Mouse (Mus musculus): ENCODE results near the gene Adgrl3. TPM values are rescaled to one million over a fixed set of nuclear protein-coding genes. Genes with fewer than 3 reads are reported as not detected.
A peak's percentile ranks its signal among the peaks of the same experiment; 100 is the strongest.

Gene Adgrl3
- polyA plus RNA-seq, 1 experiment from 2014 or later = 31.7 TPM

DNA sequence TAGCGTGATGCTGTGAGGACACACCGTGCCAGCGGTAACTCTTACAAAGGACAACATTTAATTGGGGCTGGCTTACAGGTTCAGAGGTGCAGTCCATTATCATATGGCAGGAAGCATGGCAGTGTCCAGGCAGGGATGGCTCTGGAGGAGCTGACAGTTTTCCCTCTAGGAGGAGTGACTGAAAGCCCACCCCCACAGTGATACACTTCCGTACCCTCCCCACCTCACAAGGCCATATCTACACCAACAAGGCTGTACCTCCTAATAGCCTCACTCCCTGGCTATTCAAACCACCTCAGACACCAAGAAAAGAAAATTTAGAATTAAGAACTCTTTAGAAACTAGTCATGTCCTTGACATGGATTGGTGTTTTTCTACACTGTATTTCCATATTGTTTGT lies 583.0 kb downstream of the Adgrl3 start:
- H3K9me3 ChIP-seq (replicated peaks) = no peaks in the 10 kb centered on the region
- H3K27me3 ChIP-seq = no peaks in the 10 kb centered on the region
- H3K9ac ChIP-seq = no peak overlapping the region
- H3K4me1 ChIP-seq = no peaks in the 10 kb centered on the region
- H3K27ac ChIP-seq = no peak overlapping the region
- no peaks in the 10 kb centered on the region for H3K36me3 ChIP-seq (ENCODE audit: poor library complexity, severe bottlenecking)
- no peak overlapping the region for H3K4me2 ChIP-seq
- no peak overlapping the region for H3K4me3 ChIP-seq
- WGBS = 57% methylated on average over 4 of the region's 4 CpGs
- ATAC-seq = no peak; the same call in 1 of the 2 replicates

- Histone ChIP-seq H3K27me3 (no peaks in the 10 kb centered on the region), H3K9ac (no peak overlapping the region), H3K9me3 (replicated peaks) (no peaks in the 10 kb centered on the region), H3K4me2 (no peak overlapping the region), H3K36me3 (ENCODE audit: poor library complexity, severe bottlenecking) (no peaks in the 10 kb centered on the region), H3K27ac (no peak overlapping the region), H3K4me3 (no peak overlapping the region), H3K4me1 (no peaks in the 10 kb centered on the region)
- ATAC-seq = no peak
- 87% methylated on average over 1 of the region's 1 CpGs for WGBS
Measured at GRCm38 (mm10) chr5:81605646-81606045, 585.7 kb downstream of the Adgrl3 start.

- Histone ChIP-seq H3K4me2 (no peak overlapping the region), H3K9me3 (replicated peaks) (no peaks in the 10 kb centered on the region), H3K4me1 (no peaks in the 10 kb centered on the region), H3K27ac (no peak overlapping the region), H3K9ac (no peak overlapping the region), H3K36me3 (ENCODE audit: poor library complexity, severe bottlenecking) (no peaks in the 10 kb centered on the region), H3K4me3 (no peak overlapping the region), H3K27me3 (no peaks in the 10 kb centered on the region)
- no peak for ATAC-seq
- 77% methylated on average over 5 of the region's 5 CpGs for WGBS
Measured at GRCm38 (mm10) chr5:81610223-81610622, 590.3 kb downstream of the Adgrl3 start.

- no peaks in the 10 kb centered on the region for H3K36me3 ChIP-seq (ENCODE audit: poor library complexity, severe bottlenecking)
- no peak overlapping the region for H3K27ac ChIP-seq
- no peak for ATAC-seq
Measured at GRCm38 (mm10) chr5:81614674-81615073, 594.7 kb downstream of the Adgrl3 start.

GRCm38 (mm10) chr5:81621106-81621505 lies 601.2 kb downstream of the Adgrl3 start:
- Histone ChIP-seq H3K4me1 (no peaks in the 10 kb centered on the region), H3K9me3 (replicated peaks) (no peaks in the 10 kb centered on the region), H3K27me3 (no peaks in the 10 kb centered on the region), H3K36me3 (ENCODE audit: poor library complexity, severe bottlenecking) (no peaks in the 10 kb centered on the region), H3K4me3 (no peak overlapping the region), H3K4me2 (no peak overlapping the region), H3K27ac (no peak overlapping the region), H3K9ac (no peak overlapping the region)
- no peak for ATAC-seq
- WGBS = 90% methylated on average over 5 of the region's 5 CpGs

More at GRCm38 (mm10) chr5:81614674-81615073, 594.7 kb downstream of the Adgrl3 start:
- no peak overlapping the region for H3K9ac ChIP-seq
- no peaks in the 10 kb centered on the region for H3K4me1 ChIP-seq
- no peaks in the 10 kb centered on the region for H3K9me3 ChIP-seq (replicated peaks)
- no peak overlapping the region for H3K4me2 ChIP-seq
- H3K27me3 ChIP-seq = no peaks in the 10 kb centered on the region
- no peak overlapping the region for H3K4me3 ChIP-seq
- WGBS = 85% methylated on average over 4 of the region's 4 CpGs

DNA sequence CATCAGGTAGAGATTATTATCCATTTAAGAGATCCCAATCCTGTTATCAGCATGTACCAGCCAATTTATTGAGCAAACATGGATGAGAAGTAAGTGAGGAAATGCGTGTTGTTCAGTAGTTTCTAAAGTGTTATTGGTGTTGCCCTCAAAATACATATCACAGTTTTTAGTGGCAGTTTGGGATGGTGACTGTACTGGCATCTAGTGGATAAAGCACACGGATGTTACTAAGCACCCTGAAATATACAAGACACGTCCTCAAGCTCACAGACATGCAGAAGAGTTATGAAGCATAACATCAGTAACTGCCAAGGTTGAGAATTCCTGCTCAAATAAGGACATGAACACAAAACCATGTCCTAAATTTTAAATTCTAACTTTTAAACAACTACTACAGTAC lies 601.8 kb downstream of the Adgrl3 start:
- Histone ChIP-seq H3K36me3 (ENCODE audit: poor library complexity, severe bottlenecking) (no peaks in the 10 kb centered on the region), H3K27me3 (no peaks in the 10 kb centered on the region), H3K9me3 (replicated peaks) (no peaks in the 10 kb centered on the region), H3K4me3 (no peak overlapping the region), H3K9ac (no peak overlapping the region), H3K4me2 (no peak overlapping the region), H3K27ac (no peak overlapping the region), H3K4me1 (no peaks in the 10 kb centered on the region)
- 83% methylated on average over 3 of the region's 3 CpGs for WGBS
- no peak for ATAC-seq

DNA sequence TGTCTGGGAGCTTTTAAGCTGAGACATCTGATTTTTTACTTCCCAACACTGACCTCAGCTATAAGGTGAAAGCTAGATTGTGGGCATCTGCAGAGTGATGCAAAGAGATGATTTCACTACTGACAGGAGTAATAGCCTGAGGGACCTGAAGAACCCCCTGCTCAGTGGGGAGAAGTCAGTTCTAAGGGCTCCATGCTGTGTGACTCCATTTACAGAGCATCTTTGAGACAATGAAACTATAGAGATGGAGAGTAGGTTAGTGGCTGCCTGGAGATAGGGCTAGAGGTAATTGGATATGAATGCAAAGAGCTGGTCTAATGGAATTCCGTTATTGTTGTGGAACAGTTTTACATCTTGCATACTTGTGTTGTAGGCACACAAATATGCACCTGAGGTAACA lies 603.9 kb downstream of the Adgrl3 start:
- Histone ChIP-seq H3K9ac (no peak overlapping the region), H3K36me3 (ENCODE audit: poor library complexity, severe bottlenecking) (no peaks in the 10 kb centered on the region), H3K9me3 (replicated peaks) (no peaks in the 10 kb centered on the region), H3K4me1 (no peaks in the 10 kb centered on the region), H3K4me2 (no peak overlapping the region), H3K4me3 (no peak overlapping the region), H3K27ac (no peak overlapping the region), H3K27me3 (no peaks in the 10 kb centered on the region)
- WGBS = 8% methylated on average over 1 of the region's 1 CpGs
- 0 out of 2 replicates have a peak, but pooled peaks have one; percentile 45 for ATAC-seq

DNA sequence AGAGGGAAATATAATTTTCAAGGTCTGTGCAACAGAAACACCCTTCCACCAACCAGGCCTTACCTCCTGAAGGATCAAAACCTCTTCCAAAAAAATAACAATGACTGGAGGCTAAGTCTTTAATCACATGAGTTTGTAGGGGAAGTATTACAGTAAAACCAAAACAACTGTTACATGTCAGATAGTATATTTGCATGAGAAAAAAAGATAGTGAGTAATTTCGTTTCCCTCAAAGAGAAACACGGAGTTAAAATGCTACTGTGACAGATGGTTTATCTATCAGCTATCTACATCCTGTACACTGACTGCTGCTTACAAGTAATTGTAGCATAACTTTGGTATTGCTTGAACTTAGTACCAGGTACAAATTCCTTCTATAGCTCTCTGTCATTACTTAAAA lies 616.2 kb downstream of the Adgrl3 start:
- ATAC-seq = no peak
- Histone ChIP-seq H3K36me3 (ENCODE audit: poor library complexity, severe bottlenecking) (no peaks in the 10 kb centered on the region), H3K9me3 (replicated peaks) (no peaks in the 10 kb centered on the region), H3K4me1 (peaks cover 4% of the 10 kb centered on the region; the same call in 1 of the 2 replicates), H3K4me2 (no peak overlapping the region), H3K27ac (no peak overlapping the region), H3K27me3 (no peaks in the 10 kb centered on the region), H3K9ac (no peak overlapping the region), H3K4me3 (no peak overlapping the region)
- 77% methylated on average over 2 of the region's 2 CpGs for WGBS

- Histone ChIP-seq H3K4me1 (peaks cover 4% of the 10 kb centered on the region; the same call in 1 of the 2 replicates), H3K36me3 (ENCODE audit: poor library complexity, severe bottlenecking) (no peaks in the 10 kb centered on the region), H3K9me3 (replicated peaks) (no peaks in the 10 kb centered on the region), H3K27me3 (no peaks in the 10 kb centered on the region), H3K4me3 (no peak overlapping the region), H3K27ac (no peak overlapping the region), H3K9ac (no peak overlapping the region), H3K4me2 (no peak overlapping the region)
- 95% methylated on average over 2 of the region's 2 CpGs for WGBS
- no peak for ATAC-seq
Measured at GRCm38 (mm10) chr5:81638422-81638821, 618.5 kb downstream of the Adgrl3 start.

DNA sequence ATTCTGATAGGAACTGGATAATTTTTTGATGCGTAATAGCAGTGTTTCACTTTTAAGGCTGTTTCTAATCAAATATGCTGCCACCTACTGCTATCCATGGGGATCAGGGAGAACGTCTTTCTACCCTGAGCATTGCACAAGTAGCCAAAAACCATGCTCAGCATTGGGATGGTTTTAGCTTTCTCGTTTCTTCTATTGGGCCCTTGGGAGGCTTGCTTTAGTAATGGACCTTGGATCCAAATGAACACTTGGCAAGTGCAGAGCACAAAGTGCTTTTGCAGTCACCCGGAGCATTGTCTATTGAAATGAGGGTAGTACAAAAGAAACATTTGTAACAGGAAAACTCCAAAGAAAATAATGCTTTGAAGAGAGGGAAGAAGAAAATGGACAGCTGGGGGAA lies 620.2 kb downstream of the Adgrl3 start:
- no peak overlapping the region for H3K4me3 ChIP-seq
- no peak overlapping the region for H3K27ac ChIP-seq
- H3K9me3 ChIP-seq (replicated peaks) = no peaks in the 10 kb centered on the region
- 42% methylated on average over 4 of the region's 4 CpGs for WGBS
- H3K4me1 ChIP-seq = peaks cover 4% of the 10 kb centered on the region; the same call in 1 of the 2 replicates
- no peaks in the 10 kb centered on the region for H3K27me3 ChIP-seq
- no peak overlapping the region for H3K4me2 ChIP-seq
- H3K9ac ChIP-seq = no peak overlapping the region
- ATAC-seq = no peak
- H3K36me3 ChIP-seq (ENCODE audit: poor library complexity, severe bottlenecking) = no peaks in the 10 kb centered on the region

DNA sequence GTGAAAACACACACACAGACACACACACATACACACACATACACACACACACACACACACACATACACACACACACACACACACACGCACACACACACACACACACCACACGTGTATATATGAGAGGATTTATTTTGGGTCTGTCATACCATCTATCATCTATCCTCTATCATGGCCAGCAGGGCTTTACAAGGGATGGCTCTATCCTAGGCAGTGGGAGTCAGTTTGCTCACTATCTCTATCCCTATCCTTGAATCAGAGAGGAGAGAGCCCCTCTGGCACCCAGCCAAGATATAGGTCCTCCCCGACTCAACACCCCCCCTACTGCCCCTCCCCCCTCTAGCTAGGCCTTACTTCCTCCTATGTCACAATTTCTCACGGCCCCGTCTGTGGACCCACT lies 625.6 kb downstream of the Adgrl3 start:
- Histone ChIP-seq H3K4me3 (no peak overlapping the region), H3K27me3 (no peaks in the 10 kb centered on the region), H3K4me1 (peaks cover 12% of the 10 kb centered on the region), H3K4me2 (no peak overlapping the region), H3K9me3 (replicated peaks) (no peaks in the 10 kb centered on the region), H3K36me3 (ENCODE audit: poor library complexity, severe bottlenecking) (no peaks in the 10 kb centered on the region), H3K27ac (no peak overlapping the region), H3K9ac (no peak overlapping the region)
- 89% methylated on average over 5 of the region's 5 CpGs for WGBS
- no peak for ATAC-seq

DNA sequence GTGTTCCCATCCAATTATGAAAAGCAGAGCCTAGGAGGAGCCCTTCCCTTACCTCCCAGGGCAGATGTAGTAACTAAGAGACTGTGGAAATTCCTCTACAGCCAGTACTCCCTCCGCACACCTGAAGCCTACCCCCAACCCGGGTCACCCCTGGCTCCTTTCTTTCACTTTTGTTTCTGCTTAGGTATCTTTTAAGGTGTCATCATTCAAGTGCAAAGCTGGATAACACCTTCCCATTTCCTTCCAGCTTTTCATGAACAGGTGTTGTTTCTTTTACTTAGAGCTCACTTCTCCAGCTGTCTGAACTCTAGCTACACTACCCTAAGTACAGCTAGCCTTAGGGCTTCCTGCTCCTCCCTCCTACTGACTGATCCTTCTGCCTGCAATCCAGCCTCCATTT lies 634.0 kb downstream of the Adgrl3 start:
- ATAC-seq = no peak
- WGBS = 73% methylated on average over 2 of the region's 2 CpGs
- no peak overlapping the region for H3K9ac ChIP-seq
- no peaks in the 10 kb centered on the region for H3K36me3 ChIP-seq (ENCODE audit: poor library complexity, severe bottlenecking)
- no peak overlapping the region for H3K4me2 ChIP-seq
- H3K4me3 ChIP-seq = no peak overlapping the region
- no peak overlapping the region for H3K27ac ChIP-seq
- peaks cover 11% of the 10 kb centered on the region for H3K4me1 ChIP-seq
- H3K9me3 ChIP-seq (replicated peaks) = no peaks in the 10 kb centered on the region
- no peaks in the 10 kb centered on the region for H3K27me3 ChIP-seq

GRCm38 (mm10) chr5:81661611-81662390 lies 641.9 kb downstream of the Adgrl3 start:
- Histone ChIP-seq H3K9ac (no peak overlapping the region), H3K4me3 (no peak overlapping the region), H3K27me3 (no peaks in the 10 kb centered on the region), H3K4me1 (0 out of 2 replicates have a peak, but pooled peaks cover 5% of the 10 kb centered on the region), H3K36me3 (ENCODE audit: poor library complexity, severe bottlenecking) (no peaks in the 10 kb centered on the region), H3K4me2 (no peak overlapping the region), H3K9me3 (replicated peaks) (no peaks in the 10 kb centered on the region; the same call in 1 of the 2 replicates), H3K27ac (no peak overlapping the region)
- no peak for ATAC-seq
- WGBS = 29% methylated on average over 6 of the region's 6 CpGs
